Mouse (Mus musculus): Measurements from ENCODE around the gene Dnajc5g. TPM values are rescaled to one million over a fixed set of nuclear protein-coding genes. Genes with fewer than 3 reads are reported as not detected.
A peak's percentile ranks its signal among the peaks of the same experiment; 100 is the strongest.

Dnajc5g gene
- total RNA-seq (2021), result not detected
- long read RNA-seq, experiment 1, result 0 reads
- long read RNA-seq, experiment 2, result 0 reads

GRCm38 (mm10) chr5:31105814-31106335 lies at the start of gene Dnajc5g:
Gene Dnajc5g, plus strand, starts transcription at chr5:31106285.
- no peak for DNase-seq

- no peak for DNase-seq
Observed at GRCm38 (mm10) chr5:31069810-31070209, 36.3 kb upstream of the Dnajc5g start.

- DNase-seq, result no peak
Observed at GRCm38 (mm10) chr5:31071059-31071458, 35.0 kb upstream of the Dnajc5g start.

- no peak for DNase-seq
Observed at GRCm38 (mm10) chr5:31071821-31072220, 34.3 kb upstream of the Dnajc5g start.

- peak in 1 of 2 experiments; percentile 53 for DNase-seq
Observed at GRCm38 (mm10) chr5:31073176-31073575, 32.9 kb upstream of the Dnajc5g start.

- no peak for DNase-seq
Observed at GRCm38 (mm10) chr5:31076346-31076745, 29.7 kb upstream of the Dnajc5g start.

GRCm38 (mm10) chr5:31080059-31080794 lies 25.9 kb upstream of the Dnajc5g start:
- DNase-seq, result peak; percentile 26 to 37

GRCm38 (mm10) chr5:31080795-31081164 lies 25.3 kb upstream of the Dnajc5g start:
- DNase-seq, result no peak

GRCm38 (mm10) chr5:31081386-31081785 lies 24.7 kb upstream of the Dnajc5g start:
- DNase-seq, result peak in 1 of 2 experiments; percentile 55

GRCm38 (mm10) chr5:31082355-31082754 lies 23.7 kb upstream of the Dnajc5g start:
- peak; percentile 73 to 82 for DNase-seq

- DNase-seq, result peak; percentile 58 to 73
Observed at GRCm38 (mm10) chr5:31082935-31083625, 23.0 kb upstream of the Dnajc5g start.

- DNase-seq, result no peak
Observed at GRCm38 (mm10) chr5:31083949-31084348, 22.1 kb upstream of the Dnajc5g start.

GRCm38 (mm10) chr5:31086606-31087005 lies 19.5 kb upstream of the Dnajc5g start:
- DNase-seq, result no peak

- DNase-seq, result no peak
Observed at GRCm38 (mm10) chr5:31087131-31087530, 19.0 kb upstream of the Dnajc5g start.

GRCm38 (mm10) chr5:31092231-31092975 lies 13.7 kb upstream of the Dnajc5g start:
- no peak for DNase-seq

GRCm38 (mm10) chr5:31093151-31094041 lies 12.7 kb upstream of the Dnajc5g start:
- DNase-seq, result peak; percentile 52 to 56

GRCm38 (mm10) chr5:31094100-31094798 lies 11.8 kb upstream of the Dnajc5g start:
- DNase-seq, result peak in 1 of 2 experiments; percentile 25

GRCm38 (mm10) chr5:31094799-31095691 lies 11.0 kb upstream of the Dnajc5g start:
- DNase-seq, result peak; percentile 76 to 83

GRCm38 (mm10) chr5:31095711-31096480 lies 10.2 kb upstream of the Dnajc5g start:
- no peak for DNase-seq
